Mouse (Mus musculus): ENCODE measurements around the gene Srsf5. TPM values are rescaled to one million over a fixed set of nuclear protein-coding genes. Genes with fewer than 3 reads are reported as not detected.

Gene Srsf5
- polyA plus RNA-seq, 1 experiment from 2014 or later = 379 TPM

- H3K4me2 ChIP-seq = no peak overlapping the region
- no peak for ATAC-seq (ENCODE audit: low FRiP score)
- H3K9ac ChIP-seq (replicated peaks) = no peak overlapping the region
- H3K9me3 ChIP-seq (replicated peaks) = no peaks in the 10 kb centered on the region
- H3K27ac ChIP-seq (replicated peaks) = no peak overlapping the region
- H3K4me1 ChIP-seq = no peaks in the 10 kb centered on the region
- 91% methylated on average over 11 of the region's 11 CpGs for WGBS
- no peak overlapping the region for H3K4me3 ChIP-seq (replicated peaks)
- H3K27me3 ChIP-seq (replicated peaks) = no peaks in the 10 kb centered on the region
- no peaks in the 10 kb centered on the region for H3K36me3 ChIP-seq
Observed at GRCm38 (mm10) chr12:80975939-80976671, 30.8 kb downstream of the Srsf5 start.

GRCm38 (mm10) chr12:80982326-80982725, 37.0 kb downstream of the Srsf5 start:
- no peaks in the 10 kb centered on the region for H3K4me1 ChIP-seq
- H3K9ac ChIP-seq (replicated peaks) = no peak overlapping the region
- no peaks in the 10 kb centered on the region for H3K27me3 ChIP-seq (replicated peaks)
- no peak overlapping the region for H3K4me2 ChIP-seq
- WGBS = 1% methylated on average over 7 of the region's 7 CpGs
- no peak overlapping the region for H3K4me3 ChIP-seq (replicated peaks)
- no peak overlapping the region for H3K27ac ChIP-seq (replicated peaks)
- ATAC-seq (ENCODE audit: low FRiP score) = no peak
- no peaks in the 10 kb centered on the region for H3K36me3 ChIP-seq
- no peaks in the 10 kb centered on the region for H3K9me3 ChIP-seq (replicated peaks)

GRCm38 (mm10) chr12:80983695-80984094, 38.4 kb downstream of the Srsf5 start:
- Histone ChIP-seq H3K36me3 (no peaks in the 10 kb centered on the region), H3K27me3 (replicated peaks) (no peaks in the 10 kb centered on the region), H3K4me3 (replicated peaks) (no peak overlapping the region), H3K9me3 (replicated peaks) (no peaks in the 10 kb centered on the region), H3K27ac (replicated peaks) (no peak overlapping the region), H3K4me1 (no peaks in the 10 kb centered on the region), H3K9ac (replicated peaks) (no peak overlapping the region), H3K4me2 (no peak overlapping the region)
- no peak for ATAC-seq (ENCODE audit: low FRiP score)
- WGBS = 69% methylated on average over 9 of the region's 9 CpGs

GRCm38 (mm10) chr12:80986628-80987027, 41.3 kb downstream of the Srsf5 start:
- Histone ChIP-seq H3K9me3 (replicated peaks) (no peaks in the 10 kb centered on the region), H3K4me1 (no peaks in the 10 kb centered on the region)
- ATAC-seq (ENCODE audit: low FRiP score) = no peak

GRCm38 (mm10) chr12:80988286-80988685, 43.0 kb downstream of the Srsf5 start:
- 0 out of 2 replicates have a peak, but pooled peaks cover 4% of the 10 kb centered on the region for H3K27me3 ChIP-seq (replicated peaks)
- no peaks in the 10 kb centered on the region for H3K4me1 ChIP-seq
- H3K4me2 ChIP-seq = no peak overlapping the region
- H3K9ac ChIP-seq (replicated peaks) = no peak overlapping the region
- WGBS = 81% methylated on average over 3 of the region's 3 CpGs
- no peak overlapping the region for H3K27ac ChIP-seq (replicated peaks)
- no peak for ATAC-seq (ENCODE audit: low FRiP score)
- no peaks in the 10 kb centered on the region for H3K9me3 ChIP-seq (replicated peaks)
- H3K36me3 ChIP-seq = no peaks in the 10 kb centered on the region
- H3K4me3 ChIP-seq (replicated peaks) = no peak overlapping the region

More at GRCm38 (mm10) chr12:80986628-80987027, 41.3 kb downstream of the Srsf5 start:
- Histone ChIP-seq H3K9ac (replicated peaks) (no peak overlapping the region), H3K27ac (replicated peaks) (no peak overlapping the region), H3K4me2 (no peak overlapping the region), H3K27me3 (replicated peaks) (0 out of 2 replicates have a peak, but pooled peaks cover 4% of the 10 kb centered on the region), H3K36me3 (no peaks in the 10 kb centered on the region), H3K4me3 (replicated peaks) (no peak overlapping the region)
- WGBS = 83% methylated on average over 4 of the region's 4 CpGs

GRCm38 (mm10) chr12:80990901-80991445, 45.7 kb downstream of the Srsf5 start:
- 34% methylated on average over 13 of the region's 13 CpGs for WGBS
- Histone ChIP-seq H3K36me3 (no peaks in the 10 kb centered on the region), H3K27me3 (replicated peaks) (0 out of 2 replicates have a peak, but pooled peaks cover 4% of the 10 kb centered on the region), H3K4me1 (no peaks in the 10 kb centered on the region), H3K4me3 (replicated peaks) (no peak overlapping the region), H3K9me3 (replicated peaks) (no peaks in the 10 kb centered on the region), H3K27ac (replicated peaks) (no peak overlapping the region), H3K9ac (replicated peaks) (no peak overlapping the region), H3K4me2 (no peak overlapping the region)
- ATAC-seq (ENCODE audit: low FRiP score) = no peak

GRCm38 (mm10) chr12:80991806-80992205, 46.5 kb downstream of the Srsf5 start:
- ATAC-seq (ENCODE audit: low FRiP score) = no peak
- Histone ChIP-seq H3K27ac (replicated peaks) (no peak overlapping the region), H3K36me3 (no peaks in the 10 kb centered on the region), H3K27me3 (replicated peaks) (0 out of 2 replicates have a peak, but pooled peaks cover 4% of the 10 kb centered on the region), H3K9me3 (replicated peaks) (no peaks in the 10 kb centered on the region), H3K4me1 (no peaks in the 10 kb centered on the region), H3K4me3 (replicated peaks) (no peak overlapping the region), H3K4me2 (no peak overlapping the region), H3K9ac (replicated peaks) (no peak overlapping the region)
- 81% methylated on average over 10 of the region's 10 CpGs for whole genome bisulfite sequencing

GRCm38 (mm10) chr12:80992540-80993122, 47.3 kb downstream of the Srsf5 start:
- Histone ChIP-seq H3K4me2 (no peak overlapping the region), H3K9me3 (replicated peaks) (no peaks in the 10 kb centered on the region), H3K27ac (replicated peaks) (no peak overlapping the region), H3K4me1 (no peaks in the 10 kb centered on the region), H3K36me3 (no peaks in the 10 kb centered on the region), H3K9ac (replicated peaks) (no peak overlapping the region), H3K27me3 (replicated peaks) (0 out of 2 replicates have a peak, but pooled peaks cover 4% of the 10 kb centered on the region), H3K4me3 (replicated peaks) (no peak overlapping the region)
- ATAC-seq (ENCODE audit: low FRiP score) = no peak
- WGBS = 83% methylated on average over 8 of the region's 8 CpGs

GRCm38 (mm10) chr12:80993773-80994172, 48.5 kb downstream of the Srsf5 start:
- Histone ChIP-seq H3K4me3 (replicated peaks) (no peak overlapping the region), H3K4me1 (peaks cover 5% of the 10 kb centered on the region), H3K27ac (replicated peaks) (no peak overlapping the region), H3K4me2 (no peak overlapping the region), H3K9me3 (replicated peaks) (no peaks in the 10 kb centered on the region), H3K27me3 (replicated peaks) (peaks cover 8% of the 10 kb centered on the region; the same call in 1 of the 2 replicates), H3K9ac (replicated peaks) (no peak overlapping the region), H3K36me3 (no peaks in the 10 kb centered on the region)
- WGBS = 85% methylated on average over 1 of the region's 1 CpGs
- no peak for ATAC-seq (ENCODE audit: low FRiP score)

GRCm38 (mm10) chr12:80995326-80995725, 50.0 kb downstream of the Srsf5 start:
- H3K4me3 ChIP-seq (replicated peaks) = no peak overlapping the region
- no peaks in the 10 kb centered on the region for H3K36me3 ChIP-seq
- peaks cover 10% of the 10 kb centered on the region; the same call in 1 of the 2 replicates for H3K27me3 ChIP-seq (replicated peaks)
- H3K4me1 ChIP-seq = peaks cover 9% of the 10 kb centered on the region
- H3K4me2 ChIP-seq = no peak overlapping the region
- no peaks in the 10 kb centered on the region for H3K9me3 ChIP-seq (replicated peaks)
- no peak overlapping the region for H3K27ac ChIP-seq (replicated peaks)
- 94% methylated on average over 4 of the region's 4 CpGs for WGBS
- ATAC-seq (ENCODE audit: low FRiP score) = no peak
- H3K9ac ChIP-seq (replicated peaks) = no peak overlapping the region

- no peak for ATAC-seq (ENCODE audit: low FRiP score)
- 38% methylated on average over 4 of the region's 4 CpGs for WGBS
Observed at GRCm38 (mm10) chr12:80997652-80998051, 52.3 kb downstream of the Srsf5 start.

More at GRCm38 (mm10) chr12:80997652-80998051, 52.3 kb downstream of the Srsf5 start:
- H3K9ac ChIP-seq (replicated peaks) = no peak overlapping the region
- no peak overlapping the region for H3K4me2 ChIP-seq
- H3K27me3 ChIP-seq (replicated peaks) = peaks cover 11% of the 10 kb centered on the region; the same call in 1 of the 2 replicates
- H3K9me3 ChIP-seq (replicated peaks) = no peaks in the 10 kb centered on the region
- no peaks in the 10 kb centered on the region for H3K36me3 ChIP-seq
- H3K4me1 ChIP-seq = peaks cover 9% of the 10 kb centered on the region
- no peak overlapping the region for H3K4me3 ChIP-seq (replicated peaks)
- no peak overlapping the region for H3K27ac ChIP-seq (replicated peaks)
